Mouse (Mus musculus): ENCODE data around the gene Cdkn2b. TPM values are rescaled to one million over a fixed set of nuclear protein-coding genes. Genes with fewer than 3 reads are reported as not detected.

Cdkn2b gene
- polyA plus RNA-seq, 2 experiments, result 0.11 TPM; not detected in 1

DNA sequence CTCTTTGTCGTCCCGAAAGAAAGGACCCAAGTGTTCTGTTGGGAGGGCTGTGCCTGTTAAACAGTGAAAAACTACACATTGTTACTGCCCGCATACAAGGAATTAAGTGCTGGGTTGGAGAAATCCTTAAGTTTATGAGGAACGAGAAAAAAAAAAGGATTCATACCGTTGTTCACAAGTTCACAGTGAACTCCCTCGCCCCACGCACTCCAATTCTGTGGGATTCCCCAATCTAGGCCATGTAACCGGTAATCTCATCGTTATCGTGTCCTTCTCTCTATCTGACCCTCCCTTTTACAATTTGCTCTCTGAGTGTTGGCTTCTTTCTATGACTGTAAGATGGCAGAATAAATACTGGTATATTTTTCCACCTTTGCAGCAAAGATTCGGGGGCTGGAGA lies 843 bp downstream of the Cdkn2b start:
- Histone ChIP-seq H3K27ac (no peak overlapping the region), H3K27me3 (ENCODE audit: control insufficient read depth, insufficient read depth, low read length) (peaks cover 50% of the 10 kb centered on the region), H3K9me3 (ENCODE audit: control insufficient read depth, low read length) (no peaks in the 10 kb centered on the region), H3K4me2 (ENCODE audit: low read depth) (peak overlapping the region; percentile 83), H3K4me1 (replicated peaks; ENCODE audit: control insufficient read depth in 2 of 2, insufficient read depth in 2 of 2, low read length in 1 of 2) (peaks cover 2 to 3% of the 10 kb centered on the region in 2 experiments; a peak in 1 of 4 replicates), H3K36me3 (replicated peaks; ENCODE audit: control insufficient read depth, insufficient read depth, low read depth) (no peaks in the 10 kb centered on the region), H3K9ac (replicated peaks) (no peak overlapping the region), H3K4me3 (ENCODE audit: insufficient read depth in 1 of 2, low read depth in 2 of 2, low read length in 2 of 2) (peak overlapping the region in 1 of 2 experiments; percentile 59; a peak in 2 of 4 replicates)
- DNase-seq (ENCODE audit: low read depth in 3 of 3, low spot score in 3 of 3) (no peak), ATAC-seq (ENCODE audit: insufficient read depth) (no peak)
- 4% methylated on average over 11 of the region's 11 CpGs for WGBS (ENCODE audit: insufficient replicate concordance)
- TF ChIP-seq CTCF (IDR thresholded peaks at IDR 0.05; ENCODE audit: low read depth) (no peak), EP300 (IDR thresholded peaks at IDR 0.05; ENCODE audit: low read depth) (no peak)

DNA sequence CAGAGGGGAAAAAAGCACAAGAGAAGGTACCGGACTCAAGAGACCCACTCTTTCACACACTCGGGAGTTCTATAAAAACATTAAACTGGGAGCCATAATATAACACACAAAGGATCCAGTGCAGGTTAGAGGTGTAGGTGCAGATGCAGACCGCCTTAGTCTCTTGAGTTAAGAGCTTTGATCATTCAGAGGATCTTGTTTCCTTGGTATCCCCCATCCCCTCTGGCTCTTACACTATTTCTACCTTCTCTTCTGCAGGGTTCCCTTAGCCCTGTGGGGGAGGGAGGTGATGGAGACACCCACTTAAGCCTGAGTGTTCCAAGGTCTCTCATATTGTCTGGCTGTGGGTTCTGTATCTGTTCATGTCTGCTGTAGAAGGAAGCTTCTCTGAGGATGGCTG lies 2.8 kb downstream of the Cdkn2b start:
- H3K4me1 ChIP-seq (replicated peaks; ENCODE audit: control insufficient read depth in 2 of 2, insufficient read depth in 2 of 2, low read length in 1 of 2), result peaks cover 2 to 3% of the 10 kb centered on the region in 2 experiments; a peak in 1 of 4 replicates
- H3K9me3 ChIP-seq (ENCODE audit: control insufficient read depth, low read length), result no peaks in the 10 kb centered on the region
- TF ChIP-seq EP300 (IDR thresholded peaks at IDR 0.05; ENCODE audit: low read depth) (no peak), CTCF (IDR thresholded peaks at IDR 0.05; ENCODE audit: low read depth) (no peak)
- DNase-seq (ENCODE audit: low read depth in 3 of 3, low spot score in 3 of 3) (no peak), ATAC-seq (ENCODE audit: insufficient read depth) (no peak)
- peaks cover 70% of the 10 kb centered on the region for H3K27me3 ChIP-seq (ENCODE audit: control insufficient read depth, insufficient read depth, low read length)
- H3K9ac ChIP-seq (replicated peaks), result no peak overlapping the region
- no peak overlapping the region for H3K4me2 ChIP-seq (ENCODE audit: low read depth)
- WGBS (ENCODE audit: insufficient replicate concordance), result 7% methylated on average over 3 of the region's 3 CpGs
- no peak overlapping the region for H3K4me3 ChIP-seq (ENCODE audit: insufficient read depth in 1 of 2, low read depth in 2 of 2, low read length in 2 of 2)
- H3K36me3 ChIP-seq (replicated peaks; ENCODE audit: control insufficient read depth, insufficient read depth, low read depth), result no peaks in the 10 kb centered on the region
- no peak overlapping the region for H3K27ac ChIP-seq

DNA sequence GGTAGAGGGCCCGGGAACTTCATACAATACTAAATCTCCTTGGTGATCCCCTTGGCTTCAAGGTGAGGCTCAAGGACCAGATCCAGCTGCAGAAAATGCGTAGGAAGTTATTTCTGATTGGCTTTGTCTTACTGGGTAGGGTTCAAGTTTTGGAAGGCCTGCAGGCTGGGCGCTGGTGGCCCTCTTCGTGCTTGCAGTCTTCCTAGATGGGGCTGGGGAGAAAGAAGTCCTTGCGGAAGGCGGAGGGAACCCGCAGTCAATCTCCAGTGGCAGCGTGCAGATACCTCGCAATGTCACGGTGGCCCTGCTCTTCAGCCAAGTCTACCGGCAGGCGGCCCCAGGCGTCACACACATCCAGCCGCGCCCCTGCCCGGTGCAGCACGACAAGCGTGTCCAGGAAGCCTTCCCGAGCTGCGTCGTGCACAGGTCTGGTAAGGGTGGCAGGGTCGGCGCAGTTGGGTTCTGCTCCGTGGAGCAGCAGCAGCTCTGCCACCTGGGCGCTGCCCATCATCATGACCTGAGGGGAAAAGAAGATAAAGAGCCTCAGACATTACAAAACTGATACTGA lies 4.0 kb downstream of the Cdkn2b start:
- no peak for ATAC-seq (ENCODE audit: insufficient read depth)
- H3K27me3 ChIP-seq (ENCODE audit: control insufficient read depth, insufficient read depth, low read length), result peaks cover 80% of the 10 kb centered on the region
- WGBS (ENCODE audit: insufficient replicate concordance), result under 1% methylated on average over 25 of the region's 25 CpGs
- no peaks in the 10 kb centered on the region for H3K36me3 ChIP-seq (replicated peaks; ENCODE audit: control insufficient read depth, insufficient read depth, low read depth)
- peaks cover 2 to 3% of the 10 kb centered on the region in 2 experiments; a peak in 1 of 4 replicates for H3K4me1 ChIP-seq (replicated peaks; ENCODE audit: control insufficient read depth in 2 of 2, insufficient read depth in 2 of 2, low read length in 1 of 2)
- H3K9ac ChIP-seq (replicated peaks), result no peak overlapping the region
- H3K4me2 ChIP-seq (ENCODE audit: low read depth), result no peak overlapping the region
- no peaks in the 10 kb centered on the region for H3K9me3 ChIP-seq (ENCODE audit: control insufficient read depth, low read length)
- H3K27ac ChIP-seq, result no peak overlapping the region
- TF ChIP-seq CTCF (IDR thresholded peaks at IDR 0.05; ENCODE audit: low read depth), result no peak
- no peak overlapping the region for H3K4me3 ChIP-seq (ENCODE audit: insufficient read depth in 1 of 2, low read depth in 2 of 2, low read length in 2 of 2)
- no peak for DNase-seq (ENCODE audit: low read depth in 3 of 3, low spot score in 3 of 3)

DNA sequence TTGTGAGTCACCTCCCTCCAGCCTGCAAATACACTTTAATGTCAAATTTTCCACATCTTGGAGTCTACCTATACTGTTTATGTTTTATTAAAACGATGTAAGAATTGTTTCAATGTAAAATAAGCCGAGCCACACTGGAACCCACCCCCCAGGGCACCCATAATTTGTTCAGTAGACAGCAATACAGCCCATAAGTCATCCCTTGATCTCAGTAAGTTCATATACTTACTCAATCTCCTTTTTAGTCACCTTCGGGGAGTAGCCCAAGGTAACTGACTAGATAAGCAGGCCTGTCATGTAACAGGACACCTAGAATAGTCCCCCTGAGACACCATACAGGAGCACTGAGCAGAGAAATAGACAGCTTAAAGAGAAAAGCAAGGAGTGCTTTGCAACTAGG lies 5.1 kb downstream of the Cdkn2b start:
- no peaks in the 10 kb centered on the region for H3K9me3 ChIP-seq (ENCODE audit: control insufficient read depth, low read length)
- no peak overlapping the region for H3K4me2 ChIP-seq (ENCODE audit: low read depth)
- TF ChIP-seq CTCF (IDR thresholded peaks at IDR 0.05; ENCODE audit: low read depth) (no peak), EP300 (IDR thresholded peaks at IDR 0.05; ENCODE audit: low read depth) (no peak)
- no peak overlapping the region for H3K27ac ChIP-seq
- DNase-seq (ENCODE audit: low read depth in 3 of 3, low spot score in 3 of 3) (no peak), ATAC-seq (ENCODE audit: insufficient read depth) (no peak)
- H3K9ac ChIP-seq (replicated peaks), result no peak overlapping the region
- peaks cover 85% of the 10 kb centered on the region for H3K27me3 ChIP-seq (ENCODE audit: control insufficient read depth, insufficient read depth, low read length)
- H3K4me3 ChIP-seq (ENCODE audit: insufficient read depth in 1 of 2, low read depth in 2 of 2, low read length in 2 of 2), result no peak overlapping the region
- H3K4me1 ChIP-seq (replicated peaks; ENCODE audit: control insufficient read depth in 2 of 2, insufficient read depth in 2 of 2, low read length in 1 of 2), result no peaks in the 10 kb centered on the region
- WGBS (ENCODE audit: insufficient replicate concordance), result 5% methylated on average over 3 of the region's 3 CpGs
- no peaks in the 10 kb centered on the region for H3K36me3 ChIP-seq (replicated peaks; ENCODE audit: control insufficient read depth, insufficient read depth, low read depth)

DNA sequence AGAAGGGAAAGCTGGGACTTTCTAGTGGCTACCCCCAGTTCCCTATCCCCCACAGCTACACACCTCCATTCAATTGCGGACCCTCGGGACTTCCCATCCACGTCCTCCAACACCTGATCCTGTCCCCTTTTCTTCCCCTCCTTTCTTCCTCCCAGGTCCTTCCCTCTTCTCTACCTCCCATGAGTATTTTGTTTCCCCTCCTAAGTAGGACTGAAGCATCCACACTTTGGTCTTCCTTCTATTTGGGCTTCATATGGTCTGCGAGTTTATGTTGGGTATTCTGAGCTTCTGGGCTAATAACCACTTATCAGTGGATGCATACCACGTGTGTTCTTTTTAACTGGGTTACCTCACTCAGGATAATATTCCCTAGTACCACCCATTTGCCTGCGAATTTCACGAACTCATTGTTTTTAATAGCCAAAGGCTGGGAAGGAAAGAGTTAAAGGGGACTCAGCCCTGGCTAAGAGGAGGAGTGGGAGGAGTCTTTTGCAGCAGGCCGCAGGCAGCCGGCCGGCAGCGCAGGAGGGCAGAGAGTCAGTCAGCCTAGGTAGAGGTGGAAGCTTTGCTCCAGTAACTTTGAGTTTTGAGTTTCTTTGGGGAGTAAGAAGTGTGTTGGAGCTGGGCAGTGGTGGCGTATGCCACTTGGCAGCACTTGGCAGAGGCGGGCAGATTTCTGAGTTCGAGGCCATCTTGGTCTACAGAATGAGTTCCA lies 7.4 kb downstream of the Cdkn2b start:
- ATAC-seq (ENCODE audit: insufficient read depth) (no peak), DNase-seq (ENCODE audit: low read depth in 3 of 3, low spot score in 3 of 3) (no peak)
- no peaks in the 10 kb centered on the region for H3K36me3 ChIP-seq (replicated peaks; ENCODE audit: control insufficient read depth, insufficient read depth, low read depth)
- H3K27ac ChIP-seq, result no peak overlapping the region
- no peak for TF ChIP-seq CTCF (IDR thresholded peaks at IDR 0.05; ENCODE audit: low read depth)
- TF ChIP-seq EP300 (IDR thresholded peaks at IDR 0.05; ENCODE audit: low read depth), result no peak
- no peaks in the 10 kb centered on the region for H3K9me3 ChIP-seq (ENCODE audit: control insufficient read depth, low read length)
- no peak overlapping the region for H3K4me3 ChIP-seq (ENCODE audit: insufficient read depth in 1 of 2, low read depth in 2 of 2, low read length in 2 of 2)
- no peaks in the 10 kb centered on the region for H3K4me1 ChIP-seq (replicated peaks; ENCODE audit: control insufficient read depth in 2 of 2, insufficient read depth in 2 of 2, low read length in 1 of 2)
- H3K27me3 ChIP-seq (ENCODE audit: control insufficient read depth, insufficient read depth, low read length), result peaks cover 81% of the 10 kb centered on the region
- no peak overlapping the region for H3K9ac ChIP-seq (replicated peaks)
- H3K4me2 ChIP-seq (ENCODE audit: low read depth), result no peak overlapping the region
- 1% methylated on average over 14 of the region's 14 CpGs for WGBS (ENCODE audit: insufficient replicate concordance)
